Mouse (Mus musculus): Measurements from ENCODE around the gene Cdh12. TPM values are rescaled to one million over a fixed set of nuclear protein-coding genes. Genes with fewer than 3 reads are reported as not detected.

The Cdh12 gene
- total RNA-seq, 2 experiments from 2014 or later: 22.4 to 25.8 TPM

DNA sequence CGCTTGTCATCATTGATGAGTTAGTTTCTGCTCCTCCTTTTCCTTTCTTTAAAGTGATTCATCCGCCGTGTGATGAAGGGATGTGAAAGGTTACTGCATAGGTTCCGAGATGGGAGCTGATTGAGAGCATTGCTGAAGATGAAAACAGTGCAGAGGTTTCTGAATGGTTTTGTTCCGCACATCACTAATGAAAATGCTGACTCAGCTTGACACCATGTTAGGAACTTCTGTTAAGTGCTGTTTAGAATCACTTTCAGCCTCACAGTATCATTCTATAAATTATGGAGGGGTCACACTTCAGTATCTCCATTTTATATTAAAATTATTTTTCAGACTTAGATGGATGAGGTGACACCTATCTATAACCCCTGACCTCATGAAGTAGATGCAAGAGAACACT lies 247.2 kb downstream of the Cdh12 start:
- DNase-seq (ENCODE audit: low spot score in 2 of 2): no peak

DNA sequence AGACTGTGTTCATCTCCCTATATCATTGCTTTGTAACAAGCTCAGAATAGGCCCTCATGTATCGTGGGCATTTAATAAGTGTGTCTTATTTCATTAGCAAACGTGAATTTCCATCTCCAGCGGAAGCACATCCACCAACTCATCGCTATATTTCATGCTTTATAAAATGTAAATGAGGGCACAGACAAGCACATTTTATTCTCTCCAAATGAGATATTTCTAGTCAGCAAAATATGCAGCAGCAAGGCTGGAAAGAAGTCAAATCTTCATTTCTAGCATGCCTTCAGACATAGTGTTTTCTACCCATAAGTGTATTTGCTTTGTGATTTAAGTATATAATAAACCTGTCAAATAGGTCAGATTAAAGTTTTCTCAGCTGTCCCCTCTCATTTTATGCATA lies 262.8 kb downstream of the Cdh12 start:
- DNase-seq (ENCODE audit: low spot score in 2 of 2): peak in 1 of 2 experiments; percentile 13

DNA sequence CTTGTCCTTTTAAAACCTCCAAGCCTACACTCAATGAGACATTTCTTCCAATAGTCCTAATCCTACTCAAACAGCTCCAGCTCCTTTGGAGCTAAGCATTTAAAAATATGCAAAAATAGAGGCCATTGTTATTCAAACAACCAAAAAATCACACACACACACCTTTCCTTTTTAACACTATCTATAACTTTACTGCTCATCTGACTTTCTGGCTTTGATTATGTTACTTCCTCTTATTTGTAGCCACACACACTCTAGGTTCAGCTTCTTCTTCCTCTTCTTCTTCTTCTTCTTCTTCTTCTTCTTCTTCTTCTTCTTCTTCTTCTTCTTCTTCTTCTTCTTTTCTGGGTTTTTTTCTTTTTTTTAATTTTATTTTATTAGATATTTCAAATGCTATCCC lies 323.2 kb downstream of the Cdh12 start:
- no peak for DNase-seq (ENCODE audit: low spot score in 2 of 2)

DNA sequence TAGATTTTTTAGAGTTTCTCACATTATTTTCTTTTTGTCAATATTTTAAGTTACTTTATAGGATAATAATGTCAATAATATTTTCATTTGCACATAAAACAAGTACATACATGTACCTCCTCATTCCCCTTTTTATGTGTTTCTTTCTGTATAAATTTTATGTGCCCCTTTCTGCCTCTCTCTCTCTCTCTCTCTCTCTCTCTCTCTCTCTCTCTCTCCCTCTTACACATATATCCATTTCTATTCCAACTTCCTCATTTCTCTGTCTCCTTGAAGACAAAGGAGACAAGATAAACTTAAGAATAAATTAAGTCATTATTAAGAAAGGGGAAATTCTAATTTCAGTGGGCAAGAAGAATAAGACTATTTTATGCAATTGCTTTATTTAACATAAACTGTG lies 324.4 kb downstream of the Cdh12 start:
- no peak for DNase-seq (ENCODE audit: low spot score in 2 of 2)

DNA sequence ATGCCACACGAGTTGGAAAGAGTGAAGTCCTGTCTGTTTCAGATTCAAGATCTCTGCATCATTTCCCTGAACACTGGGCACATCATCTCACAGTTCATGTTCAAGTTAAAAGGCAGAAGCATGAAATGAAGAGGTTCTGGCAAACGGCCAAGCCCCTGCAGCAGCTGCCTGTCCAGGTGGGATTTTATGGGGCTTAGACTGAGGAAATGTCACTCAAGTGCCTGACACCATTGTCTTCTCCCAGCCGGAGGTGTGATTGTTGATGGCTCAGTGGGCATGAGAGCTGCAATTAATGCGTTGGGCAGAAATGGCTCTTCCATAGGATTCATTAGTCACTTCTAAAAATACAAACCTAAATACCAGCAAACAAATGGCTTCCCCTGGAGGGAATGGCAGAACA lies 347.9 kb downstream of the Cdh12 start:
- no peak for DNase-seq (ENCODE audit: low spot score in 2 of 2)

DNA sequence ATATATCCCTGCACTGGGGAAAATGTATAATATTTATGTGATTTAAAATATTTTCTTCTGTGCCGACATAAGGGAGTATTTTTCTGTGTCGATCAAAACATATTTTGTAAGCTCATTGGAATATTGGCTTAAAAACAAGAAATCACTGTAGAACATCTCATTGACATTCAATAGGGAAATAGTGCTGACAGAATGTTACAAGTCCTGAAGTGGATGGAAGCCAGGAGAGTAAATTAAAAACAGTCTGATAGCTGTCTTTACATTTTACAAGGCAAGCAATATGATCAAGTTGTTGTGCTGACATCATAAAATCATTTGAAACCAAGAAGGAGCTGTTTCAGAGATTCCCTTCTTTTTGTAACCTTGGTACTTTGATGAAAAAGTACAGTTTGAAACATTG lies 349.5 kb downstream of the Cdh12 start:
- DNase-seq (ENCODE audit: low spot score in 2 of 2): no peak

DNA sequence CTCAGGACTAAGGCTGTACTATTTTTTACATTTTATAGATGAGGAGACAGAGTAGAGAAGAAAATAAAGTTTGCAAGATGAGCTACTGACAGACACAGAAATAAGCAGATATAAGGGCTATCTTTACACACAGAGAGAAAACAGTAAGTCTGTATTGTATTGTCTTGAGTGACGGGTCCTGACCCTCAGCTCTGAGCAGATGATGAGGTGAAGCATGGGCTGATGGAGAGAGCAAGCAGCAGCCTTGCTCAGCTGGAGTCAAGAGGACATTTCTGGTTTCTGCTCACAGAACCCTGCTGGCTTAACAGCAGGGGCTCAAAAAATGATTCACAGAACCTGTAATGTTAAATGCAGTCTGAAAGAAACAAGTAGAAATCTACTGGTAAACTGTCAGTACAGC lies 386.8 kb downstream of the Cdh12 start:
- DNase-seq (ENCODE audit: low spot score in 2 of 2): no peak

DNA sequence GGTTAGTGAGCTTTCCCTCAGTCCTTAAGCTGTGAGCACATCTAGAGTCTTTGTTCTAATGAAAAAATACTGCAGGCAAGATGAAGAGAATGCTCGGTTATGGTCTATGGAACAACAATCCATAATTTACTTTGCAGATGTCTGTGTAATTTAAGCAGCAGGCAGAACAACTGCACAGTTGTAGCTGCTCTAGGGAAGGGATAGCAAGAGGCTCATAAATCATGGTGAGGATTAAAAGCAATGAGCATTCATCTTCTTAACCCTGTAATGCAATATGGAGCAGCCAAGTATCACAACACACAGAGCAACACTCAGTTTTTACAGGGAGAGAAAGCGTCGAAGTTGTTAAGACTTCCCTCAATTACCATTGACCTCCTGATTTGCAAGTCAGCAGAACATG lies 387.9 kb downstream of the Cdh12 start:
- DNase-seq (ENCODE audit: low spot score in 2 of 2): no peak

DNA sequence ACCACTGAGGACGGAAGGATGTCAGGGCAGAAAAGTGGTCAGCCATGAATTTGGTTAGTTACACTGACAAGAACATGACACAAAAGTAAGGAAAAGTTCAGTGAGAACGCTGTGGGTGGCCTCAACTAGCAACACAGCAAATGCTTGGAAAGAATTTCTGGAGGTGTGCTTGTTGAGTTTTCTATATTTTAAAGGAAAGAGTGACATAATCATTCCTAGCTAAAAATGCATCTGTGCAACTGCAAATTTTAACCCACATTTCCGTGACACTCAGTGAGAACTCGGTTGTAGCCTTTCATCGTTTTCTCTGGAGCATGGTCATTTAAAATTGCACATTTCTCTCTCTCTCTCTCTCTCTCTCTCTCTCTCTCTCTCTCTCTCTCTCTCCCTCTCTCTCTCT lies 392.4 kb downstream of the Cdh12 start:
- no peak for DNase-seq (ENCODE audit: low spot score in 2 of 2)

DNA sequence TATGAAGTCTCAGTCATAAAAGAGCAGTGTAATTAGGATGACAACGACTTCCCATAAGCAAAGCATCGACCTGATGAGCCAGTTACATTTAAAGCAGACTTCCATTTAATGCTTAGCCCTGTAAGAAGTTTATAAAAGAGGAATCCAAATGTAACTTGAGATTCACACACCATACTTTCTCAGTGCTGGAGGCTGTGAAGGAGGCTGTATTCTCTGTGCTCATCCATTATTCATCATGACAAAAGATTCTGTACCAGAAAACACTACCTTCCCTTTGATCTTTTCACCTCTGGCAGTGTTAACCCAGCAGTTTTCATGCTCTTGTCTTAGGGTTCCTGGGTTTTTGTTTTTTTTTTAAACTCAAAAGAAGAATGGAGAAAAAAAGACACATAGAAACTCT lies 414.0 kb downstream of the Cdh12 start:
- no peak for DNase-seq (ENCODE audit: low spot score in 2 of 2)

DNA sequence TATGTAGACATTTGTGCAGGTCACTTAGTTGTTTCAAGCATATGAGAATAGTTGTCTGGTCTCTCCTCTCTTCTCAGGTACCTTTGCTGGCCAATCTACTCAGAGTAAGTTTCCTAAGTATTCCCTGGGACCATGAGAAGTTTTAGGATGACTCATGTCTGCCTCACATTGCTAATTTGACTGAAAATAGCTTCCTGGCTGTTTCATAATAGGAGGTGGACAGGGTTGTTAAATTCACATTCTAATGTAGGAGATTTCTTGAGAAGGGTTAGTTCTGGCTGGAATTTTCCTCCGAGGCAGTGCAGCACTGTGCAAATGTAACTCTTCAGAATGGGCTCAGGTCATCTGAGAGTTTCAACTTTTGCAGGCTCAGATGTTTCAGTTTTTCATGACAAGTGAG lies 423.5 kb downstream of the Cdh12 start:
- DNase-seq (ENCODE audit: low spot score in 2 of 2): no peak

DNA sequence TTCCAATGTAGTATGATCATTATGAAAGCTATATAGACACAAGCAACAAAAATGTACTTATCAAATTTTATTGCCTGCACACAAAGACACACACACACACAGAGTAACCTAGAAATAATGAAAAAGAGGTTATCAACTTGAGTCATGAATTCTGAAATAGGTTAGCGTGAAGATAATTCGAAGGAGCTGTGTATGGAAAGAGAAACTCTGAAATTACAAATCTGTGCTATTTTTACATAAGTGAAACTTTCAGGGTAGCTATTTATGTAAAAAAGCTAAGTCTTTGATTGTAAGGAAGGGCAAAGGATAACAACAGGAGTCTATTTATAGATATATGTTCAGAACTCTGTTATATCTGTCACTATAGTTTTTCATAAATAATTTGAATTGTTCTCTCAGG lies 427.9 kb downstream of the Cdh12 start:
- DNase-seq (ENCODE audit: low spot score in 2 of 2): no peak

DNA sequence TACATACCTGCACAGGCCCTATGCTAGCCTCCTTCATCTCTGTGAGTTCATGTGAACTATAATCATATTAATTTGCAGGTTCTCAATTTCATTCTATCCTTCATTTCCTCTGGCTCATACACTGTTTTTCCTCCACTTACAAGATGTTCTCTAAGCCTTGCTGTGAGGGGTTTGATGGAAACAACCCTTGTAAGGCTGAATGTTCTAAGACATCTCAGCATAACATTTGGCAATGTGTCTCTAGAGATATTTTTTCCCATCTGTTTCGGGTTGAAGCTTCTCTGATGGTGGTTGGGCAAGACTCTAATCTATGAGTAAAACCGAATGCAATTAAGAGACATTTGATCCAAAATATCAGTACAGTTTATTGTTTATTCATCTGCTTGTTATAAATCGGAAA lies 444.4 kb downstream of the Cdh12 start:
- peak in 1 of 2 experiments; percentile 41 for DNase-seq (ENCODE audit: low spot score in 2 of 2)

DNA sequence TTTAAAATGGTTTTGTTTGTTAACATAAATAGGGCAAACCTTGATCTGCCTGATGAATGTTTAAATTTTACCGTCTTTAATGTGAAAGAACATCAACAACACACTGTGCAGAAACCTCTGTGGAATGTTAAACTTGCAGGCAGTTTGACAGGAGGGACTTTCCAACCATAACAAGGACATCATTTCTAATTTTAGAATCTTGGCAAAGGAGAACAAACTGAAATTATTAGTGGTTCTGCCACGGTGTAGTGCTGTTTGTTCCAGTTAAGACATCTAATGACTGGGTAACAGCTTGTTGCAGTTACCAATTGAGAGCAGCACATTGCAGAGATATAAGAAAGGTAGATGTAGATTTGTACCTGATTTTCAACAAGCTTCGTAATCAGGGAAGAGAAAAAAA lies 453.5 kb downstream of the Cdh12 start:
- DNase-seq (ENCODE audit: low spot score in 2 of 2): peak in 1 of 2 experiments; percentile 49

DNA sequence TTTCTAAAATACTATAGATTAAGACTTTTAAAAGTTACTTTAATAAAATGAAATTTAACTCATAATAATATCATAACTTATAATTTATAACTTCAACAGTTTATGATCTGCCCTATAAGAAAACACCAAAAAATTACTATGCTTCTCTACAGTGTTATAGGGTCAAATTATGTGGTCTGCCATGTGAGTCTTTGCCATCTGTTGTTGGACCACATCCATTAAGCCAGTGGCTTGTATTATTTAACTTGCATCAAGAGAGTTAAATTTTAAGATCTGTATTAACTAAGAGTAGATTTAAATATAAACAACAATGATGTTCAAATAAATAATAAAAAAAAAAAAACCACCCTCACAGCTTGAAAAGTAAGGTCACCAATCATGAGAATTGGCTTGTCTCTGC lies 479.2 kb downstream of the Cdh12 start:
- no peak for DNase-seq (ENCODE audit: low spot score in 2 of 2)

DNA sequence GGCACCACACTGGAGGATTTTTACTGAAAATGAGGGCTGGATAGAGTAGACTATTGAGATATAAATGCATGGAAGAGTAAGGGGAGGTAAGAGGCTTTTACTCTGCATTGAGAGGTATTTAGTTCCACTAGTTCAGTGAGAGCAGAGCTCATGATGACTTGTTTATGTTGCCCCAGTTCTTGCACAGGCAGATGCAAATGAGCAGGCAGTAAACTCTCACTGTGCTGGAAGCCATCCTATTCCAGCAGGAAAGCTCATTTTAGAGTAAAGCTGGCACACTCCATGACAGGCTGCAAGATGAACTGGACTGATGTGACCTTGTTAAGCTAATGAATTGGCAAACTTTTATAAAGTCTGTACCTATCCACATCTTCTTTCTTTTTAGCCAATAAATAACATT lies 494.9 kb downstream of the Cdh12 start:
- no peak for DNase-seq (ENCODE audit: low spot score in 2 of 2)

DNA sequence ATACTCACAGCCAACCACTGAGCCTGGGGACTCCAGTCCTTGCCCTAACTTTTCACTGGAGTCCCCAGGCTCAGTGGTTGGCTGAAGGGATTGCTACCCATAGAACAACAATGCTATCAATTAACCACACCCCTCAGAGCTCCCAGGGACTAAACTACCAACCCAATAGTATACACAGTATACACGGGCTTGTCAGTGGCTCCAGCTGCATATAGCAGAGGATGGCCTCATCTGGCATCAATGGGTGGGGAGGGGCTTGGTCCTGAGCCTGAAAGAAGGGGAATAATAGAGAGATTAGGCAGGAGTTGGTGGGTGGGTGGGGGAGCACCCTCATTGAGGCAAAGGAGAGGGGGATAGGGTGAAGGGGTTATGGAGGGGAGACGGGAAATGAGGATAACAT lies 518.4 kb downstream of the Cdh12 start:
- DNase-seq (ENCODE audit: low spot score in 2 of 2): no peak

DNA sequence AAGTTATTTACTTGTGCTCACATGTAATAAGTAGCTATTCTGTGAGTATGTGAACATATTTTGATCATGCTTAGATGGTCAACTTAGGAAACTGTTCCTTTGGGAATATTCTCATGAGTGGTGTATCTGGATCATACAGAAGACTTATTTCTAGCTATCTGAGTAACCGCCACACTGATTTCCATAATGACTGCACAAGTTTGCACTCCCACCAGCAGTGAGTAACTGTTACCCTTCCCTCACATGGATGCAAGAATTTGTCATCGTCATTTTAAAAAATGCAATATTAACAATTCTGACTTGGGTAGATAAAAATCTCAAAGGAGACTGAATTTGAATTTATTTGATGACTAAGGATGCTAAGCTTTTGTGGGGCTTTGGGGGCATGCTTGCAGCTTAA lies 522.0 kb downstream of the Cdh12 start:
- no peak for DNase-seq (ENCODE audit: low spot score in 2 of 2)

DNA sequence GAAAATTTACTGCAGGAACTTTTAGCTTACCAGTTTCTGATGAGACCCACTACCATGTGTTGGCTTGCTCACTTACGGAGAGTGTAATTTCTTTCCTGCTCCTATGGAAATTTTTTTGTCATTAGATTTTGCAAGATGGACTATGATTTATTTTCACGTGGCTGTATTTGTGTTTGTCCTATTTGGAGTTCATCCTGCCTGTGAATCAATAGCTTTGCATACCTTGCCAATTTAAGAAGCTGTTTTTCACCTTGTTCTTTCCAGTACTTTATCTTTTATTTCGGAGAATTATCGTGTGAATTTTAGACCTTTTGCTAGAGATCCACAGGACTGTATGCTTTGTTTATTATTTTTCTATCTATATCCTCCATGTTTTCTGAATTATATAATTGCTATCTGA lies 551.5 kb downstream of the Cdh12 start:
- DNase-seq (ENCODE audit: low spot score in 2 of 2): no peak

DNA sequence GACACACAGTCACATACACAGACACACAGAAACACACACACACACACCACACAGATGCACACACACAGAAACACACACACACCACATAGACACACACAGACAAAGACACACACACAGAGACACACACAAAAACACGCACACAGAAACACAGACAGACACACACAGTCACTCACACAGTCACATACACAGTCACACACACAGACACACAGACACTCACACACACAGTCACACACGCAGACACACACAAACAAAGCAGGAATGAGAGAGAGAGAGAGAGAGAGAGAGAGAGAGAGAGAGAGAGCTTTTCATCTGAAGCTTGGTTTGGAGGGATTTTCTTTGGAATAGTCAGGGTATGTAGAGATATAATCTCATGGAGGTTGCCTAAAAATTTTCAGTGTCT lies 558.9 kb downstream of the Cdh12 start:
- DNase-seq (ENCODE audit: low spot score in 2 of 2): no peak

DNA sequence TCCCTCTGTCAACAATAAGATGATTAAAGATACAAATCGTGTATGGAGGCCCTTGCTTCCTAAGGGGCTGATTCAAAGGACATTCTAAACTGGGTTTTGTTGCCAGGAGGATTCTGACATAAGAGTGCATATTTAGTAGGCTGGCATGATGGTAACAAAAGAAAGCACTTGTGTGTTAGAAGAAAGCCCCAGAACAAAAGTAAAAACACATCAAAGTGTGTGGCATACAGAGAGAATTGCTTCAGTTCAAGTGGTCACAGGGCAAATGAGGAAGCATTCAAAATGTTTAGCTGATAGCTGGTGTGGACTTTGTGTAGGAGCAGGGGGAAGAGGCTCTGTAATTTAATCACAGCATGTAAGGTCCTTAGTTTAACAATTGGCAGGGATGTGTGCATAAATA lies 559.4 kb downstream of the Cdh12 start:
- DNase-seq (ENCODE audit: low spot score in 2 of 2): no peak

DNA sequence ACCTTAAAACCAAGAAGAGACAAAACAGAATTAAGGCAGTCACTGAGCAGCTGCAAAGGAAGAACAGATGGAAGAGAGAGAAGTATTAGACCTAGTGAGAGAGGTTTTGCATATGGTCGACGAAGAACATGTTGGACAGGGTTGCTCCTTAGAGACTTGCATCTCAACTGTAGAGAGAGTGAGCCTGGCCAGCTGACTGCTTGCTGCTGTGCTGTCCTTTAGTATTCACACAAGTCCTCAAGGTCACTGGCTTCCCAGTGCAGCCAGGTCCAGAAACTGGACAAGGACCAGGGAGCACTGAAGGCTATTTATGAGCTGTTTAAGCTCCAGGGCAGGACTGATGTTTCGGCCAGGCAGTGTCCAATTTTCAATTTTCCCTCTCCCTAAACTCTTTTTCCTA lies 559.9 kb downstream of the Cdh12 start:
- no peak for DNase-seq (ENCODE audit: low spot score in 2 of 2)

DNA sequence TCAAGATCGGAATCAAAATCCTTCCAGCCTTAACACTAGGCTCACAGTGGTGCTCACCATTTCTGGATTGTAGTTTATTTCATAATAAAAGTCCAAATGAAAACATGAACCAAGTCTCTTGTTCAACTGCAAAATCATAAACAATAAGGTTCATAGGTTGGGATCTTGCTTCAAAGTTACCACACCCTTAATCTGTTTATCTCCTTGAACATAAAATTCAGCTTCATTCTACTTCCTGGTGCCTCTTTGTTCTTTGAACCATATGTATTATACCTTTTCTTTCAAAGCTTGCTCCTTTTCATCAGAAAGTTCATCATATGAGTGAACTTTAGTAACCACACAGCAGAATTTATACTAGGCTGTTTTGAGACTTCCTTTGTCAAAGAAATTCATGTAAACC lies 614.6 kb downstream of the Cdh12 start:
- DNase-seq (ENCODE audit: low spot score in 2 of 2): no peak

DNA sequence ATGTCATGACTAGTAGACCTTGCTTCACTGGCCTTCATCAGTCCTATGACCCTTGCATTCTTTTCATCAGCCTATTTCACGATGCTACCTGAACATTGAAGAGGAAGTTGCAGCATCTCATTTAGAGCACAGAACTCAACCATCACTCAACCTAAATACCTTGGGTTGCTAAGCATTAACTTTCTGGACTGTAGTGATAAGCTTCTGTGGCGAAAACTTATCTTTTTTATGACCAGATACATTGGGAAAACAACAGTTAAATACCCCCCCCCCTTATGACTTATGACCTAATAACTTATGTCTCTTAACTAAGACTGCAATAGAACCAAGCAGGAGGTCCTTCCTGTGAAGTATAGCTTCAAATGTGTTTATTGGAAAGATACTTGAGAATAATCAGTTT lies 620.2 kb downstream of the Cdh12 start:
- DNase-seq (ENCODE audit: low spot score in 2 of 2): no peak

DNA sequence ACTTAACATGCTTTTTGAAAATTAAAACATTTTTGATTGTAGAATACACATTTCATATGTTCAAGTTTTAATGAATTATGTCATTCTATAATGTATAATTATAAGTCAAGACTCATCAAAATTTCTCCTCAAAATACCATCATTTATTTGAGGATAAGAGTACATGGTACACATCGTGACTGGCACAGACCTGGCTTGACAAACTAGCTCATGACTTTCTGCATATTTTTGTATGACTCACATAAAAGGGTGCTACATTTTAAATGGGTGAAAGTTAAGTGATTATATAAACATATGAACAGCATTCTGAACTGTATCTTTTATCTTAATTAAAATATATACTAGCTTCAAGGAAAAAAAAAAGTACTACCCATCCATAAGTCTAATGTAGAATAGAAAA lies 643.8 kb downstream of the Cdh12 start:
- no peak for DNase-seq (ENCODE audit: low spot score in 2 of 2)
